Comparison of ENCODE assay signal across 13 mouse cellular contexts in the genomic region with DNA sequence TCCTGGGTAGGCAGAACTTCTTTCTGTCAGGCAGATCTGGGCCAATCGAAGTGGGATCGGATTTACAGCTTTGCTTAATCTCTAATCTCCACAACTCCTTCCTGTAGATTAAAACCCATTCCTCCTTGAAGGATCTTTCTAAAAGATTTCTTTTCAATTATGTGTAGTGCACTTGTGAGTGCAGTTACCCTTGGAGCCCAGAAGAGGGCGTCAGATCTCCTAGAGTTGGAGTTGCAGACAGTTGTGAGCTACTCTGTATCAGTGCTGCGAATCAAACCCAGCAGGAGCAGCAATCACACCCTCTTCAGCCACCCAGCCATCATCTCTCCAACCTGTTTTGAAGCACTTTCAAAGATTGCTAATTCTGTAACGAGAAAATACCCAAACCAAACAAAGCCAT.
"Had no signal": no experiment of that assay in that cellular context is flagged by ENCODE, and none has a peak within 500 bp of the region (broad histone marks: within the 10 kb centered on the region; RNA-seq: fewer than 3 reads in every experiment).

No protein-coding gene starts in this region.

- H3K9ac ChIP-seq: liver, embryonic 15.5 days; lung, embryonic 14.5 days; midbrain, embryonic 13.5 days; neural tube, embryonic 15.5 days had no signal

- DNase-seq: kidney, adult 8-10 months; kidney, postnatal 36 days; lung, embryonic 14.5 days; lung, postnatal 14 days; thymus, adult 18-20 months; thymus, postnatal 14 days had no signal

- H3K27me3 ChIP-seq: liver, embryonic 15.5 days; midbrain, embryonic 13.5 days; neural tube, embryonic 15.5 days had no signal

- H3K27ac ChIP-seq: kidney, postnatal 0 days; limb, embryonic 10.5 days; liver, embryonic 15.5 days; midbrain, embryonic 13.5 days; neural tube, embryonic 15.5 days had no signal

- H3K4me2 ChIP-seq: liver, embryonic 11.5 days; liver, embryonic 15.5 days; lung, embryonic 14.5 days; midbrain, embryonic 13.5 days; neural tube, embryonic 15.5 days had no signal

- H3K36me3 ChIP-seq: limb, embryonic 10.5 days; liver, embryonic 15.5 days; midbrain, embryonic 13.5 days; neural tube, embryonic 15.5 days had no signal

- ATAC-seq: midbrain, embryonic 13.5 days had no signal

- H3K4me3 ChIP-seq: limb, embryonic 10.5 days; liver, embryonic 15.5 days; midbrain, embryonic 13.5 days; myocyte; neural tube, embryonic 15.5 days had no signal

- H3K4me1 ChIP-seq: liver, embryonic 15.5 days; midbrain, embryonic 13.5 days; neural tube, embryonic 15.5 days had no signal

- H3K9me3 ChIP-seq: limb, embryonic 10.5 days; liver, embryonic 15.5 days; midbrain, embryonic 13.5 days; neural tube, embryonic 15.5 days had no signal
